Mouse (Mus musculus) G1E (cell line): ENCODE data around the gene 4933415F23Rik. TPM values are rescaled to one million over a fixed set of nuclear protein-coding genes. Genes with fewer than 3 reads are reported as not detected.

Source experiments
- ATAC-seq: 2 replicates; pipeline ENCODE4 v1.8.0; 2016; ENCODE audit warnings: mild to moderate bottlenecking; ENCODE audit not compliant: insufficient number of reproducible peaks, poor library complexity, low FRiP score, severe bottlenecking; ENCODE audit errors: extremely low read depth
- DNase-seq: peaks from one replicate; pipeline ENCODE4 v3.0.0; 2012; ENCODE audit warnings: low spot score
- H3K27me3 ChIP-seq: 2 replicates; pipeline ENCODE4 v1.6.1; 2012; ENCODE audit warnings: mild to moderate bottlenecking, low read length, inconsistent platforms; ENCODE audit not compliant: insufficient read depth
- H3K36me3 ChIP-seq: replicated peaks from 2 replicates; pipeline ENCODE3; 2012; ENCODE audit warnings: mild to moderate bottlenecking, inconsistent platforms
- H3K4me1 ChIP-seq: 2 replicates; pipeline ENCODE4 v1.6.1; 2012; ENCODE audit warnings: low read depth, low read length, inconsistent platforms, mixed read lengths; ENCODE audit not compliant: insufficient read depth
- H3K4me3 ChIP-seq: 2 replicates; pipeline ENCODE4 v1.5.1; 2012; ENCODE audit warnings: low read depth, mild to moderate bottlenecking, inconsistent platforms, low read length, moderate library complexity, mixed read lengths
- H3K9me3 ChIP-seq: replicated peaks from 2 replicates; pipeline ENCODE4 v1.6.1; 2012; ENCODE audit warnings: inconsistent platforms
- CTCF ChIP-seq: IDR thresholded peaks from 2 replicates; pipeline ENCODE4 v1.5.1; 2012; ENCODE audit warnings: low read depth, low read length, inconsistent platforms, mixed read lengths
- GATA1 ChIP-seq: IDR thresholded peaks from 2 replicates; pipeline ENCODE4 v1.6.1; 2012; ENCODE audit warnings: borderline replicate concordance, low read length, inconsistent platforms, mixed read lengths
- GATA2 ChIP-seq: IDR thresholded peaks from 2 replicates; pipeline ENCODE4 v1.6.1; 2012; ENCODE audit warnings: low read depth, low read length, inconsistent platforms, borderline replicate concordance
- POLR2AphosphoS5 ChIP-seq: IDR thresholded peaks from 2 replicates; pipeline ENCODE4 v1.6.1; 2012; ENCODE audit warnings: low read depth, low read length, inconsistent platforms; ENCODE audit not compliant: insufficient replicate concordance
- TAL1 ChIP-seq: conservative IDR thresholded peaks from 2 replicates; pipeline ENCODE4 v1.6.1; 2012; ENCODE audit warnings: low read depth, low read length, inconsistent platforms, mixed read lengths
- polyA plus RNA-seq: library from polyadenylated mRNA; stranded (reverse); fragments of >175 nt; gene quantifications from 2 replicates; pipeline ENCODE4 v1.2.3, GENCODE M21; 2012
- total RNA-seq, 2 experiments: library from RNA; stranded (forward) in 1 of 2; stranded (reverse) in 1 of 2; fragments of 200-1000 nt in 1 of 2; fragments of >200 nt in 1 of 2; fragmentation: Nextera tagmentation in 1 of 2; gene quantifications; 2 replicates each; pipeline ENCODE4 v1.2.3; 2014 to 2017

4933415F23Rik gene
- total and polyA plus RNA-seq, 3 experiments: 0.05 TPM; not detected in 2

DNA sequence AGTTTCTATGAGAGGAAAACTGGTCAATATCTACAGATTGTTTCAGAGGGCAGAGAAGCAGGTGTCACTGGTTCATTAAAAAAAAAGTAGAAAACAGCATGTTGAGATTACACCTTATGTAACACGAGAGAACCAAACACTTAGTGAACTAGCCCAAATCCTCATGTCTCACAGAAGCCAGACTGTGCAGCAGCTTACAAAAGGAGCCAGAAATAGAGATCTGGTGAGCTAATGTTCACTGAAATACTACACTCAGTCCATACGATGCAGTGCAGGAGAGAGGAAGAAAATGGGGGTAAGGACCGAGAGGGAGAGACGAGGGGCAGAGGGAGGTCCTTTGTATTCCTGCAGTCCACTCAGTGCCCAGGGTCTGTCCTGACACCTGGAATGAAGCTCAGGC is 17.4 kb upstream of the 4933415F23Rik start:
- DNase-seq (no peak), ATAC-seq (no peak)
- no peak for TF ChIP-seq CTCF
- no peak for TF ChIP-seq TAL1
- TF ChIP-seq GATA2: no peak
- no peak for TF ChIP-seq GATA1
- Histone ChIP-seq H3K4me1 (no peaks in the 10 kb centered on the region), H3K36me3 (no peaks in the 10 kb centered on the region), H3K27me3 (no peaks in the 10 kb centered on the region), H3K4me3 (no peak overlapping the region), H3K9me3 (no peaks in the 10 kb centered on the region)

DNA sequence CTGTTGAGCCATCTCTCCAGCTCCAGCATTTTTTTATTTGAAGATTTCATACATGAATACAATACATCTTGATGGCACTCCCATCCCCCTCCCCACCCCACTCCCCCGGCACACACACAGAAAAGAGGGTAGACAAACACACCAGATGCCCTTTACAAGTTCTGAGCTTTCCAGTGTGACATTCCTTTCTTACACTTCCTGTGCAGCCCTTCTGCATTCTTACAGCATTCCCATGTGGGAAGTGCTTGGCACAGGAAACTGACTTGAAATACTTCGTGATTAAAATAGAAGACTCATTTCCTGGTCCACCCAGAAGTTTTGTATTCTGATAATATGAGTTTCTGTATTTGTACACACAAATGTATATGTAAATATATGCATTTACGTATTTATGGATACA is 15.4 kb upstream of the 4933415F23Rik start:
- Histone ChIP-seq H3K27me3 (no peaks in the 10 kb centered on the region), H3K9me3 (no peaks in the 10 kb centered on the region), H3K4me1 (no peaks in the 10 kb centered on the region), H3K36me3 (no peaks in the 10 kb centered on the region), H3K4me3 (no peak overlapping the region)
- DNase-seq: no peak
- ATAC-seq: no peak
- TF ChIP-seq GATA1 (no peak), CTCF (no peak), GATA2 (no peak), TAL1 (no peak), POLR2AphosphoS5 (no peak)

GRCm38 (mm10) chr1:23109191-23109590 is 7.1 kb upstream of the 4933415F23Rik start:
- no peaks in the 10 kb centered on the region for H3K36me3 ChIP-seq
- DNase-seq (no peak), ATAC-seq (no peak)
- no peaks in the 10 kb centered on the region for H3K4me1 ChIP-seq
- no peak for TF ChIP-seq CTCF
- no peak for TF ChIP-seq GATA2
- TF ChIP-seq POLR2AphosphoS5: no peak
- no peak for TF ChIP-seq GATA1
- no peak for TF ChIP-seq TAL1
- no peaks in the 10 kb centered on the region; the same call in 1 of the 2 replicates for H3K27me3 ChIP-seq
- H3K4me3 ChIP-seq: no peak overlapping the region
- no peaks in the 10 kb centered on the region for H3K9me3 ChIP-seq

DNA sequence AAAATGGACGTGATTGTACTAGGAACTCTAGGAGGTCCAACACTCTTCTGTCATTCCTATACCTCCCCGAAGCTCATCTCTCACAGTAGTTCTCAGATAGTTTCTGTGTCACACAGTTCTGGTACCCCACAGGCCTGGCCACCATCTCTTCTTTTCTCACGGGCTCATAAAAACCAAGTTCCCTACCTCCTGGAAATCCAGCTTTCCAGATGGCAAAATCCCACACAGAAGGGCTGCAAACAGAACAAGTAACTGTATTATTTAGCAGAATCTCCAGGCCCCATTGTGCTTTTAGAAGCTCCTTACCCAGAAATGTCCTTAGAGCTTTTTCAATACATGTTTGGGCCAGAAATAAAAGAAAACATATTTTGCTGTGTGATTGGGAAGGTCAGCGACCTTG is 828 bp upstream of the 4933415F23Rik start:
- Histone ChIP-seq H3K4me3 (no peak overlapping the region), H3K27me3 (peaks cover 4% of the 10 kb centered on the region; the same call in 1 of the 2 replicates), H3K4me1 (no peaks in the 10 kb centered on the region), H3K9me3 (no peaks in the 10 kb centered on the region), H3K36me3 (no peaks in the 10 kb centered on the region)
- DNase-seq (no peak), ATAC-seq (no peak)
- TF ChIP-seq TAL1: no peak
- no peak for TF ChIP-seq GATA2
- TF ChIP-seq CTCF: no peak
- TF ChIP-seq GATA1: no peak
- TF ChIP-seq POLR2AphosphoS5: no peak

DNA sequence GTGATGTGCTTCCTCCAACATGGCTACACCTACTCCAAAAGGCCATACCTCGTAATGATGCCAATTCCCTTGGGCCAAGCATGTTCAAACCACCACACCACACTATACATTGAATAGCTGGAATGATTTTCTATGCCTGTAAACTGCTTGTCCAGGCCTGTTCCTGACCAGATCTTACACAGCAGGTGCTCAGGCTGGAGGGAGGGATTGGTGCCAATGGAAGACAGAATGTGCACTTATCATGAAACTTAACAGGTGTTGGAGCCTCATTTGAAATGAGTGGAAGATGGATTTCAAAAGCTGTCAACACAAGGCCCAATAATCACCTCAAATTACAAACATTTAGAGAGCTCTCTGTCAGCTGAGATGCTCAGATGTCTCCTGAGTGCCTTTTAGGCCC is 2.3 kb downstream of the 4933415F23Rik start:
- ATAC-seq (no peak), DNase-seq (no peak)
- Histone ChIP-seq H3K36me3 (no peaks in the 10 kb centered on the region), H3K4me3 (no peak overlapping the region), H3K27me3 (peaks cover 4% of the 10 kb centered on the region; the same call in 1 of the 2 replicates), H3K4me1 (no peaks in the 10 kb centered on the region), H3K9me3 (no peaks in the 10 kb centered on the region)
- TF ChIP-seq CTCF (no peak), GATA2 (no peak), GATA1 (no peak), POLR2AphosphoS5 (no peak), TAL1 (no peak)

GRCm38 (mm10) chr1:23098451-23098850 is 3.6 kb downstream of the 4933415F23Rik start:
- Histone ChIP-seq H3K36me3 (no peaks in the 10 kb centered on the region), H3K9me3 (no peaks in the 10 kb centered on the region), H3K4me3 (no peak overlapping the region), H3K4me1 (no peaks in the 10 kb centered on the region), H3K27me3 (peaks cover 4% of the 10 kb centered on the region; the same call in 1 of the 2 replicates)
- TF ChIP-seq POLR2AphosphoS5: no peak
- TF ChIP-seq CTCF: no peak
- TF ChIP-seq GATA1: no peak
- TF ChIP-seq TAL1: no peak
- no peak for TF ChIP-seq GATA2
- ATAC-seq (no peak), DNase-seq (no peak)

- Histone ChIP-seq H3K27me3 (peaks cover 4% of the 10 kb centered on the region; the same call in 1 of the 2 replicates), H3K4me1 (no peaks in the 10 kb centered on the region), H3K36me3 (no peaks in the 10 kb centered on the region), H3K4me3 (no peak overlapping the region), H3K9me3 (no peaks in the 10 kb centered on the region)
- no peak for DNase-seq
- TF ChIP-seq GATA1 (no peak), TAL1 (no peak), GATA2 (no peak), POLR2AphosphoS5 (no peak), CTCF (no peak)
- no peak for ATAC-seq
Measured at GRCm38 (mm10) chr1:23097996-23098395, 4.1 kb downstream of the 4933415F23Rik start.
